Mouse (Mus musculus): ENCODE measurements around the gene Cdh4.

The Cdh4 gene

DNA sequence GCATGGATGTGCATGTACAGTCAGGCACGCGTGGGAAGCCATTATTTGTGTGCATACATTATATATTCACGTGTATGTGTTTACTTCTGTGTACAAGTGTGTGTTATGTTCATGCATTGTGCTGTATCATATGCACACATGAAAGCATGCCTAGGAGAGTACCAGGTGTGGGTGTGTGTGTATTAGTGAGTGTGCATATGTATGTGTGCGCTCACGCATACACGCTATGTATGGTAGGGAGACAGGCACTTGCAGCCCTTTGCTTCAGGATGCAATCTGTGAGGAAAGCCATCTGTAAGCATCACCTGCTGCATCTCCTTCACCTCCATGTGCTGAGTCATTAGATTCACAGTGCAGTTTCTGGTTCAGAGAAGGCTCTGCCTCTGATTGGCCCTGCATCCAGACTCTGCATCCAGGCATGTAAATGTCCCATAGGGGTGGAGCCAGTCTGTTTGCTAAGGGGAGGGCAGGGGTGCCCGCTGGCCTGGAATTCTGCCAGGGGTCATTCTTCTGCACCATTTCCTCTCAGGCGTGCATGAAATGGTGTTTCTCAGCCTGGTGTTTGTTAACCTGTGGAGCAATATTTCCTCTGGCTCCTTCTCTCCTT is 25.7 kb downstream of the Cdh4 start:
- no peak for DNase-seq (ENCODE audit: low spot score)

DNA sequence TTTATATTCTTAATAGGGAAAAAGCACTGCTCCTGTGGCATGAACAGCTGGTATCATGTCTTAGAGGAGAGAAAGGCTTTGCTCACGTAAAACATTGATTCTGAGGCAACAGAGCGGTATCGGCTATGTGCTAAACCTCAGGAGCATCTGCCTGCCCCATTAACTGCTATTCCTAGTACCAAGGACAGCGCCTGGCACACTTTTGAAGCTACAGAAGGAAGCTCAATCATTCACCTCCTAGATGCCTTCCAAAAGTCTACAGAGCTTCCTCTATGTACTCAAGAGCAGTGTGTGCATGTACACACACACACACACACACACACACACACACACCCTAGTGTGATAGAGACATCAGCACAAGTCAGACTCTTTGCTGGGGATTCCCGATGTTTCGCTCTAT is 34.4 kb downstream of the Cdh4 start:
- no peak for DNase-seq (ENCODE audit: low spot score)

DNA sequence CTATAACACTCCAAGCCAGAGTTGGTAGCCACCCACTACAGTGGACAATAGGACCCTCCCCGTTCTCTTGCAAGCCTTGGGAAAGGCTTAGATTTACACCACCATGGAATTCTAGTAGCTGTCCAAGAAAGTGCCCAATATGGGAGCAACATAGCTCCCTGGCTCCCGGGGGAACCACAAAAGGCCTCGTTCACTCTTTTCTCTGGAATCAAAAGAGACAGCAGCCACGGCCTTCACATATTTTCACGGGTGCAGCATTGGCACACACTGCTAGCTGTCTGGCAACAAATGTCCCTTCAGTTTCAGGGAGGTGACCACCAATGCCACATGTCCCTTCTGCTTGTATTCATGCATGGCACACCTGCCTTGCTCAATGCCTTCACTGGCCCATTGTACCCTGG is 38.6 kb downstream of the Cdh4 start:
- DNase-seq (ENCODE audit: low spot score), result no peak

DNA sequence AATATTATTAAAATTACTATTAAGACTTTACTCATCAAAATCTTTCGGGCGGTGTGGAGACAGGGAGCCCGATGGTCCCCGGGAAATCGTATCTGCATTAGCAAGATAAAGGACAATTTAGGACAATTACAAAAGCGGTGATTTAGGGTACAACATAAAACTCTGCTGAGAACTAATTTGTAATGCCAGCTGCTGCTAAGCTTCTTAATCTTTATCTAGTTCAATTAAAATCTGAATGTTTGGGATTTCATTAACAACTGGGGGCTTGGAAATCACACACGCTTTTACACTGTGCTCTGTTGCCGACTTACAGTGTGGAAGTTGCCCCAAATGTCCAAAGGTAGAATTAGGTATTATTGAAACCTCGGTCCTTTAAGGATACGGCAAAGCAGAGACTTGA is 39.1 kb downstream of the Cdh4 start:
- no peak for DNase-seq (ENCODE audit: low spot score)

- DNase-seq (ENCODE audit: low spot score), result no peak
Observed at GRCm38 (mm10) chr2:179488526-179489139, 46.4 kb downstream of the Cdh4 start.

GRCm38 (mm10) chr2:179491891-179492290 is 49.7 kb downstream of the Cdh4 start:
- no peak for DNase-seq (ENCODE audit: low spot score)

DNA sequence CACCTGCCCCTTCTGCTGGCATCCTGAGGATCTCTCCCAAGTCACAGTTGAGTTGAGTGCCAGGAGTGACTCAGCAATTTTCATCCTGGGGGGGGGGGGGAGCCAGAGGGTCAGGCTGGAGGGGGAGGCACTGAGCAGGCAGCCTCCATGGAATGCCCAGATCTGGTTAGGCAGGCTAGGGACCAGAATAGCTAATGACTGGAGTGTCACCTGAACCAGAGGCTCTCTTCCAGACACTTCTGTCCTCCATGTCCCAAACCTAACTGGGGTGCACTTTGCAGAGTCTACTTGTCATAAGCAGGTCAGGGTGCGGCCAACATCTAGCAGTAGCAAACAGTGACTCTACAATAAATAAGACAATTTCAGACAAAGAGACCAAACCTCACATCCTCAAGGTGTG is 52.0 kb downstream of the Cdh4 start:
- DNase-seq (ENCODE audit: low spot score), result no peak

DNA sequence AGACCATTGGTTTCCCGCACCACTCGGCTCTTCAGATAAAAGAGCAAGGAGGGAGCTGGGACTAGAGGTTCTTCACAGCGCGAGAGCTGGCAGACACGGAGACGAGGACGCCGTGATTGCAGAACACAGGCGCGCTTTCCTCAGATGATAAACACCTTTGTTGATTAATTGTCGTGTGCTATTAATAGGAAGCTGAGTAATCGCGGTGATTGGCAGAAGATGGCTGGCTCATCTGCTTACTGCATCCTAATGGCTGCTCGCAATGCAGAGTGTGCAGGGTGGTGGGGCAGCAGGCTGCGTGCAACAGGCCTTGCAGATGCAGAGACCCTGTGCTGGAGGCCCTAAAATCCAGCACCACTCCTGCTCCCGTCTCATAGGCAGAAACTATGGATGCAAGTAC is 68.2 kb downstream of the Cdh4 start:
- no peak for DNase-seq (ENCODE audit: low spot score)

DNA sequence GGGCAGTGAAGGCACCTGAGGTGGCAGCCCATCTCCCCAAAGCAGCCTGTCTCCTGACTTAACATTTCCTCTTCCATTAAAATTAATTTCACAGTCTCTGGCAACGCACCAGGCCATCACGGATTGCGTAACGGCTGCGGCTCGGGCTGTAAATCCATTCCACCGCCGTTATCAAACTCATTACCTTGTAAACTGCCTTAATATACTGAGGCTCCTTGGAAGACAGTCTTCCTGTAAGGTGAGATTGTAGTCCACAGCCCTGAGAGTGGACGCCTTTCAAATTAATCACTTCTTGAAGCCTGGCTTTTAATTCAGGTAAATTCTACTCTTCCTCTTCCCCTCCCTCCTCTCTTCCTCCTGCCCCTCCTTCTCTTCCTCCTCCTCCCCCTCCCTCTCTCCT is 74.3 kb downstream of the Cdh4 start:
- no peak for DNase-seq (ENCODE audit: low spot score)

- DNase-seq (ENCODE audit: low spot score), result no peak
Observed at GRCm38 (mm10) chr2:179518456-179519032, 76.3 kb downstream of the Cdh4 start.

DNA sequence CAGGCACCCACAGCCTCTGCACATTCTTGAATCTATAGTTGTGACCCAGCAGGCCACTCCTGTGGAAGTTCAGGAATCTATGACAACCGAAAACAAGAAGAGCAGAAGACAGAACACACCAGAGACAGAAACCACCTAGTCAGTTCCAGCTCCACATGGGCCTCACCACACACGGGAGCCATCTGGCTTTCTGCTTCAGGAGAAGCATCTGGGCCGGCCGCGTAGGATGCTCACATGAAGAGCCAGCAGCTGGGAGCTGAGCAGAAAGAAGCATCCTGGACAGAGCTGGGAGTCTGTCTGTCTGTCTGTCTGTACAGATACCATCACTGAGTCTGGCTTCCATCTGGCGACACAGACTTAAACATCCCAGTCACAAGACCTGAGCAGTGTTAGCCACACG is 76.9 kb downstream of the Cdh4 start:
- no peak for DNase-seq (ENCODE audit: low spot score)

- no peak for DNase-seq (ENCODE audit: low spot score)
Observed at GRCm38 (mm10) chr2:179519931-179520330, 77.7 kb downstream of the Cdh4 start.

GRCm38 (mm10) chr2:179520941-179521340 is 78.7 kb downstream of the Cdh4 start:
- no peak for DNase-seq (ENCODE audit: low spot score)

DNA sequence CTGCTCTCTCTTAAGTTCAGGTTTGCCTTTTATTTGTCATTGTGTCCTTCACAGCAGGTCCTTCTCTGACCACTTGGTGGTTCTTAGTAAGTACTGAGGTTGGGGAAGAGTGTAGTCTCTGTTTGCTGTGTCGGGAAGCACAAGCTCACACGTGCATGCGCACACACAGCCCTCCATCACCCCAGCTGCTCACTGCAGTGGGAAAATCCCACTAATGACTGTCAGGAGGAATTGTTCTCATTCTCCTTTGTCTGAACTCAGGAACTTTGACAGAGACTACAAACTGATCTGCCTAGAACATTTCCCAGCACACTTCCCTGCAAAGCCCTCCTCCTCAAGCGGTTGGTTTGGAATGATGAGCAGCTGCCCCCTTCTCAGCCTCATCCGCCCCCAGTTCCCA is 79.2 kb downstream of the Cdh4 start:
- no peak for DNase-seq (ENCODE audit: low spot score)

GRCm38 (mm10) chr2:179522141-179522540 is 79.9 kb downstream of the Cdh4 start:
- DNase-seq (ENCODE audit: low spot score), result no peak

DNA sequence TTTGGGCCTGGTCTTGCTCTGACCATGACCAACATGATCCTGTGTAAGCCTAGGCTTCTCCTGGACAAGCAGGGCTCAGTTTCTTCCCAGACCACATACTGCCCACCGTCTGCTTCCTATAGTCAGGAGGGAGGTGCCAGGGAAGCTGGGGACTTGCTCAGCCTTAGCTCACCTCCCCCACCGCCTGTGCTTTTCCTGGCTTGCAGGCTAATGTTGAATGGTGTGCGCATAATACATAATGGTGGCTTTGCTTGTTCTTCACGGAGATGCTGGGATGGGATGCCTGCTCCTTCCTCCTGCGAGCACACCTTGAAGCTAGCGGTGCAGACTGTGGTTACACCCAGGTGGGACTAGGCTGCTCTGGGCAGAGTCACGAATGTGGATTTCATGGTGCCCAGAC is 84.7 kb downstream of the Cdh4 start:
- DNase-seq (ENCODE audit: low spot score), result no peak

GRCm38 (mm10) chr2:179530436-179531040 is 88.3 kb downstream of the Cdh4 start:
- DNase-seq (ENCODE audit: low spot score), result no peak

DNA sequence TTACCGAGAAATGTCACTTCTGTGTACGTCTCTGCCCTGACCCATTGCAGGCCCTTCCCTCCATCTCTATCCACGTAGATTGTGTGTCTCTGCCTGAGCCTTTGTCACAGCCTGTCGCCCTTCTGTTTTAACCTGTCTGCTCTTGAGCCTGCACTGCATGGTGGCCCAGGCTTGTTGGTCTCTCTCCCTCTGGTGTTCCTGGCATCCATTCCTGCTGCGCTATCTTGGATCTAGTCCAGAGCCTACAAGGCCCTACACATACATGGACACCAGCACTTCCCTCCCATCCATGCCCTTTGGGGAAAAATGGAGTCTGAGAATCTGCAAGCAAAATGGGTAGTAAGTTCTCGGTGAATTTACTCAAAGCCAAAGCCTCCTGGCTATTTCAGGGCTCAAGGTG is 91.0 kb downstream of the Cdh4 start:
- DNase-seq (ENCODE audit: low spot score), result no peak

GRCm38 (mm10) chr2:179533881-179534280 is 91.7 kb downstream of the Cdh4 start:
- DNase-seq (ENCODE audit: low spot score), result no peak

DNA sequence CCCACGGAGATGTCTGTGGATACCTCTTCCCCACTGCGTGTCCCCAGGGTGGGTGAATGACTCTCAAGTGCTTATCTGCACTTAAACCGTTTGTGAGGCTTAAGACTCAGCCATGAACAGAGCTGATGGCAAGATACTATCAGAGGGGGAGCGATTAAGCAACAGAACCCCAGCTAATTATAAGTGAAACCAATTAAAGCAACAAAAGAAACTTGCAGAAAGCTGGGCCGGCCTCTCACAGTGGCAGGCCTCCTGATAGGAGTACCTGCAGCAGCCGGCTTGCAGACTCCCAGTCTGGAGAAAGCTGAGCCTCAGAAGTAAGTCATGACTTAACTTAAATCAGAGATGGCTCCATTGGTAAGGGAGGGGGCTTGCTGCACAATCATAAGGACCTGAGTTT is 93.0 kb downstream of the Cdh4 start:
- no peak for DNase-seq (ENCODE audit: low spot score)

DNA sequence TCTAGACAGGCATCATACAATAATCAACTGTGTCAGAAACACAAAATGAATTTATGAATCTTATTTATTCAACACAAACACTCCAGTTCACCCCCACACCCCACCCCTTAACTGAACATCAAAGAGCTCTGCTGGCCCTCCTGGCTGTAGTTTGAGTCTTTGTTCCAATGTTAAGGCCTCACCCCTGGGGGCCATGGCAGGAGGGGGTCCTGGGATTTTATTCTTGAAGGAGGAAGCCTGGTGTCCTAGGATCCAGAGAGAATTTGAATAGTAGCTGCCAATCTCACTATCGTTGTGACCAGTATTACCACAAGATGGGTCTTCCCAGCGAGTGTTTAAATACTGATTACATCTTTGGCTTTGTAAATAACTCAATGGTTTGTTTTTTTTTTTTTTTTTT is 94.5 kb downstream of the Cdh4 start:
- no peak for DNase-seq (ENCODE audit: low spot score)

- no peak for DNase-seq (ENCODE audit: low spot score)
Observed at GRCm38 (mm10) chr2:179537390-179537789, 95.2 kb downstream of the Cdh4 start.

- no peak for DNase-seq (ENCODE audit: low spot score)
Observed at GRCm38 (mm10) chr2:179537800-179538450, 95.7 kb downstream of the Cdh4 start.

All from c-Kit-positive CD71-positive TER-119-positive erythroid progenitor cells, embryonic 14.5 days (primary cell).